Mouse (Mus musculus): ENCODE data around the gene Usp24.

DNA sequence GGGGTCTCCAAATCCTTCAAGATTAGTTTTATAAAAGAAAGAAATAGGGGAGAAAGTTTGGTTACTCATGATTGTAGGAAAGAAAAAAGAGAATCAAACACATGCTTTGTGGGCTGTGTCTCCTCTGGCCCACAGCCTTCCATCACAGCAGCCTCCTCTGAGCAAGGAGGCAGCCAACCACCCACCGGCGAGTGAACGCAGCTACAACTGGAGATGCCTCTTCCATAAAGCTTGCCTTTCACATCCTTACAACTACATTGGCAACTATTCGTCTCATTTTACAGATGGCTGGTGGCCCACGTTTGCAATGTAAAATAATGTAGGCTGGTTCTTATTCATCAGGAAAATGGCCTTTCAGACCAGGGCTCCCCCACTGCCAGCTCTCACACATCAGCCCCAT is 121.2 kb downstream of the Usp24 start:
- TF ChIP-seq POLR2A (IDR thresholded peaks at IDR 0.05; ENCODE audit: low read depth, low read length): no peak
- TF ChIP-seq CTCF (conservative IDR thresholded peaks at IDR 0.05; ENCODE audit: insufficient read depth, insufficient read length, low read depth, low read length): no peak
